Mouse (Mus musculus) kidney, embryonic 16.5 days (tissue): ENCODE results near the gene Caprin2. TPM values are rescaled to one million over a fixed set of nuclear protein-coding genes. Genes with fewer than 3 reads are reported as not detected.

ENCODE experiments used
- ATAC-seq: fragments of 200-750 bp; cut with Nextera tagmentation; 2 replicates; pipeline ENCODE4 v1.8.0; 2017; ENCODE audit warnings: moderate TSS enrichment; ENCODE audit not compliant: low FRiP score, low TSS enrichment
- H3K27ac ChIP-seq: fragments of 300-500 bp; sonication (generic); 2 replicates; pipeline ENCODE4 v1.5.1; 2014; ENCODE audit warnings: low read length
- H3K27me3 ChIP-seq: fragments of 300-500 bp; sonication (generic); 2 replicates; pipeline ENCODE4 v1.6.1; 2014; ENCODE audit warnings: low read length, control low read depth, mixed read lengths; ENCODE audit not compliant: insufficient read depth
- H3K36me3 ChIP-seq: fragments of 300-500 bp; sonication (generic); 2 replicates; pipeline ENCODE4 v1.6.1; 2014; ENCODE audit warnings: low read length, control low read depth, mixed read lengths; ENCODE audit not compliant: insufficient read depth
- H3K4me1 ChIP-seq: fragments of 300-500 bp; sonication (generic); 2 replicates; pipeline ENCODE4 v1.6.1; 2014; ENCODE audit warnings: low read length, control low read depth, mixed read lengths; ENCODE audit not compliant: insufficient read depth
- H3K4me2 ChIP-seq: fragments of 300-500 bp; sonication (generic); replicated peaks from 2 replicates; pipeline ENCODE4 v1.6.1; 2014; ENCODE audit warnings: low read depth, low read length
- H3K4me3 ChIP-seq: fragments of 300-500 bp; sonication (generic); 2 replicates; pipeline ENCODE4 v1.5.1; 2014; ENCODE audit warnings: mild to moderate bottlenecking, low read length
- H3K9ac ChIP-seq: fragments of 300-500 bp; sonication (generic); replicated peaks from 2 replicates; pipeline ENCODE4 v1.6.1; 2014; ENCODE audit warnings: low read length
- H3K9me3 ChIP-seq: fragments of 300-500 bp; sonication (generic); 2 replicates; pipeline ENCODE4 v1.6.1; 2016; ENCODE audit warnings: low read length, control low read depth
- WGBS: fragments of 180-500 bp; shearing (Covaris S2); extraction: QIAGEN DNeasy Blood & Tissue Kit; methylation state at CpG from one replicate; pipeline ENCODE4 v1.1.7; 2014; 5-methylcytosine and 5-hydroxymethylcytosine counted together
- polyA plus RNA-seq: library from polyadenylated mRNA; unstranded; fragments of >200 nt; fragmentation: Nextera tagmentation; extraction: Ambion mirVana; gene quantifications from 2 replicates; pipeline ENCODE4 v1.2.1, GENCODE M21; 2015

The Caprin2 gene
- polyA plus RNA-seq, 1 experiment from 2014 or later: 18.0 TPM

GRCm38 (mm10) chr6:148894888-148895772, 907 bp downstream of the Caprin2 start:
- peak overlapping the region; percentile 65 for H3K4me3 ChIP-seq
- ATAC-seq: no peak; the same call in 1 of the 2 replicates
- H3K9ac ChIP-seq: peak overlapping the region; percentile 75
- peak overlapping the region; percentile 82 for H3K4me2 ChIP-seq
- no peaks in the 10 kb centered on the region for H3K9me3 ChIP-seq
- no peaks in the 10 kb centered on the region for H3K36me3 ChIP-seq
- no peaks in the 10 kb centered on the region for H3K27me3 ChIP-seq
- H3K4me1 ChIP-seq: peaks cover 8% of the 10 kb centered on the region; the same call in 1 of the 2 replicates
- H3K27ac ChIP-seq: peak overlapping the region; percentile 83
- WGBS: 12% methylated on average over 18 of the region's 18 CpGs

- Histone ChIP-seq H3K9ac (no peak overlapping the region), H3K36me3 (0 out of 2 replicates have a peak, but pooled peaks cover 5% of the 10 kb centered on the region), H3K27me3 (no peaks in the 10 kb centered on the region), H3K4me1 (no peaks in the 10 kb centered on the region), H3K4me3 (no peak overlapping the region), H3K27ac (no peak overlapping the region), H3K4me2 (no peak overlapping the region), H3K9me3 (no peaks in the 10 kb centered on the region)
- ATAC-seq: no peak
- WGBS: 93% methylated on average over 1 of the region's 1 CpGs
Observed at GRCm38 (mm10) chr6:148873911-148874310, 22.1 kb downstream of the Caprin2 start.

DNA sequence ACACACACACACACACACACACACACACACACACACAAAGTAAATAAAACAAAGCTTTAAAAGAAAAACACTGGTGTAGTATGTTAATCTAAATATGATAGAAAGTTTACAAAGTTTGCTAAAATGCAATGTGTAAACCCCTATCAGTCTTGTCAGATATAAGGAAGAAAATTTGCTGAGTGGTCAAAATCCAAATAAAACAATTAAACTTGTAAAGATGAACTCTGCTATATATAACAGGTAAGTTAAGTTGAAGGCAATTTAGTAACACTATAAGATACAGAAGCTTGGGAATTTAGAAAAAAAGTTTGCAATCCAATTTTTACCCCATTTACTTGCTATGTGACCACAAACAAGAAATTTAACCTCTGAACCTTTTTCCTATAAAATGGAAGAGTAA, 50.4 kb downstream of the Caprin2 start:
- no peak overlapping the region for H3K9ac ChIP-seq
- ATAC-seq: no peak
- no peaks in the 10 kb centered on the region for H3K27me3 ChIP-seq
- no peak overlapping the region for H3K4me2 ChIP-seq
- H3K4me1 ChIP-seq: no peaks in the 10 kb centered on the region
- no peak overlapping the region for H3K27ac ChIP-seq
- H3K4me3 ChIP-seq: no peak overlapping the region
- no peaks in the 10 kb centered on the region for H3K9me3 ChIP-seq
- 0 out of 2 replicates have a peak, but pooled peaks cover 5% of the 10 kb centered on the region for H3K36me3 ChIP-seq

DNA sequence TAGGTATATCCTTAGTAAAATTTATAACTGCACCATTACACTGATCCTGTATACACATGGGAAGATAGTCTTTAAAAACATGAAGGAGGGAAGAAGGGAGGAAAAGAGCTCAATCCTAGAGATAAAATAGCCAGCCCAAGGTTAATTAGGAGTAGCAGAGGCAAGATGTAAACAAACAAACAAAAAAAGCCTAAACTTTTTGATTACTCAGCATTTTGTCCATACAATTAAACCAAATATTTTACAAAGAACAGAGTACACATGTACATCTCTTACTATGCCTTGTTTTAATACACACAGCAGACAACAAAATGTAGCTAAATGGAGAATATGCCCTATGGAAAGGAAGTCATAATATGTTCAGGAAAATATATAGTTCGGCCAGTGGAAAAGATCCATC, 54.3 kb downstream of the Caprin2 start:
- Histone ChIP-seq H3K4me2 (no peak overlapping the region), H3K27ac (no peak overlapping the region)
- WGBS: 94% methylated on average over 1 of the region's 1 CpGs

DNA sequence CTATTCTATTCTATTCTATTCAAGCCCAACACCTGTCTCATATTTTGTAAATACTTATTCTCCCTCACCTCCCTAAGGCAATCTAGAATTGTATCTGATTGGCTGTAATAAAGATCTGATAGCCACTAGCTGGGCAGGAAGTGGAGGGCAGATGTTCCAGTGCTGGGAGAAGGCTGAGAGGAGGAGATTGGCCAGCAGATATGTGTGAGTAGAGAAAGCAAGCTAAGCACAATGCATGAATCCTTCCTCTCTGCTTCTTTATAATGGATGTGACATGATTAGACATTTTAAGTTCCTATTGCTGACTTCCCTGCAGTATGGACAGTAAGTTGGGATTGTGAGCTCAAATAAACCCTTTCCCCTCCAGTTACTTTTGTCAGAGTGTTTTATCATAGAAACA, 57.6 kb downstream of the Caprin2 start:
- Histone ChIP-seq H3K9ac (no peak overlapping the region), H3K4me3 (no peak overlapping the region), H3K27ac (no peak overlapping the region), H3K4me2 (no peak overlapping the region), H3K36me3 (0 out of 2 replicates have a peak, but pooled peaks cover 5% of the 10 kb centered on the region), H3K9me3 (peaks cover 4% of the 10 kb centered on the region), H3K4me1 (no peaks in the 10 kb centered on the region), H3K27me3 (no peaks in the 10 kb centered on the region)
- ATAC-seq: no peak

More for the DNA sequence above, 54.3 kb downstream of the Caprin2 start:
- Histone ChIP-seq H3K9me3 (no peaks in the 10 kb centered on the region), H3K4me3 (no peak overlapping the region), H3K36me3 (0 out of 2 replicates have a peak, but pooled peaks cover 5% of the 10 kb centered on the region), H3K4me1 (no peaks in the 10 kb centered on the region), H3K9ac (no peak overlapping the region), H3K27me3 (no peaks in the 10 kb centered on the region)
- no peak for ATAC-seq

GRCm38 (mm10) chr6:148831728-148832121, 64.3 kb downstream of the Caprin2 start:
- Histone ChIP-seq H3K27me3 (no peaks in the 10 kb centered on the region), H3K4me2 (peak overlapping the region; percentile 81), H3K36me3 (no peaks in the 10 kb centered on the region), H3K4me3 (peak overlapping the region; percentile 89), H3K27ac (no peak overlapping the region; the same call in 1 of the 2 replicates), H3K9me3 (peaks cover 4% of the 10 kb centered on the region), H3K9ac (peak overlapping the region; percentile 56), H3K4me1 (peaks cover 20% of the 10 kb centered on the region)
- ATAC-seq: no peak
- 36% methylated on average over 3 of the region's 3 CpGs for WGBS

DNA sequence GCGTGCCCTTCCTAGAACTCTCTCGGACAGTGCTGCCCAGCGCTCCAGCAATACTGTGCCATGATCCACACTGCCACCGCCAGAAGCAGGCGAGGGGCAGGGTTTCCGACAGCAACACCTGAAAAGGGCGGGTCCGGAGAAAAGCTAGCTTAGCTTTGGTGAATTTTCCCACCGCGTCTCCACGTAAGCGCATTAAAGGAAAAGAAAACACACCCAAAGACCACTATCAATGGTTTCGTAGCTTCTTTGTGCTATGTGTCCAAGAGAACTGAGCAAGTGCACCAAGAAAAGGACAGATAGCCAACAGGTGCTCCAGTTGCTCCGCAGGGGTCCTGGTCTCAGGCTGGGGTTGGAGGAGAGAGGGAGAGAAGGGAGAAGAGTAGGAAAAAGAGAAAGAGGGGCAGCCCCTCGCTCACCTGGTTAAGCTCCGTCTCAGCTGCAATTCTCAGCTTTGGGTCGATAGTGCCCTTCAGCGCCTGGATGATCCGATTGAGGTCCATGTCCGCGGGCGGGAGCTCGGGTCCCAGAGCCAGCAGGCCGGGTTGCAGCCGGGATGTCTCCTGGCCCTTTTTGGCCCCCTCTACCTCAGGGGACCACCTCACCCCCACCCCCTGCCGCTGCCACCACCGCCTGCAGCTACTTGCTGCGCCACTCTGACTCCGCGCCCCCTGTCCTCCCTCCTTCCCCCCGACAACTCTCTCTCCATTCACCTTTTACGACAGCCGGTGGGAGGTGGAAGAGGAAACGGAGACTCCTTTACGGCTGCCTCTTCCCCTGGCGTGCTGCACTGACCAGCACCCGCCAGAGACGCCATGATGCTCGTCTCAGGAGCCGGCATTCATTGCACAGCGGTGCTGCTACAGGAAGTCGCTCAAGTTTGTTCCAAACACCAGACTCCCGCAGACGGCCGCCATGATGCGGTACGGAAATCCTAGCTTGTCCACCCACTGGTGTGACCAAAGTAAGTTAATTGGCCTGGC, 65.0 kb downstream of the Caprin2 start, which contains the start of gene Ipo8:
TSS of gene Ipo8 (minus strand) at position 720 of the 980 bp plus-strand sequence.
- peaks cover 20% of the 10 kb centered on the region for H3K4me1 ChIP-seq
- WGBS: under 1% methylated on average over 41 of the region's 47 CpGs
- peak; percentile 99 for ATAC-seq
- H3K27me3 ChIP-seq: no peaks in the 10 kb centered on the region
- peak within 1 kb of the TSS; percentile 89 for H3K4me3 ChIP-seq
- H3K27ac ChIP-seq: peak within 1 kb of the TSS; percentile 73
- peak within 1 kb of the TSS; percentile 83 for H3K9ac ChIP-seq
- H3K9me3 ChIP-seq: peaks cover 4% of the 10 kb centered on the region
- H3K36me3 ChIP-seq: no peaks in the 10 kb centered on the region
- peak within 1 kb of the TSS; percentile 81 for H3K4me2 ChIP-seq

DNA sequence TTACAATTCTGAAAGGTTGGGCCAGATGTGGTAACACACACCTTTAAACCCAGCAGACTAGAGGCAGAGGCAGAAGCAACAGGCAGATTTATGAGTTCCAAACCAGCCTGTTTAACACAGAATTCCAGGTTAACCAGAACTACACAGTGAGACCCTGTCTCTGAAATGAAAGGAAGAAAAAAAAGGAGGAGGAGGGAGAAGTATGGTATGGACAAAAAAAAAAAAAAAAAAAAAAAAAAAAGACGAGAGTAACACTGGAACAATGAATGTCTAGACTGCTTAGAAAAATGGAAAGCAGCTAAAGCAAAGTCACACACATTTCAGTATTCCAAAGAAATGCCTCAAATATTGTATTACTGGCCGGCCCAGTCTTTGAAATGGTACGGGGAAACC, 65.7 kb downstream of the Caprin2 start:
- peaks cover 20% of the 10 kb centered on the region for H3K4me1 ChIP-seq
- H3K36me3 ChIP-seq: no peaks in the 10 kb centered on the region
- peaks cover 4% of the 10 kb centered on the region for H3K9me3 ChIP-seq
- H3K4me3 ChIP-seq: peak overlapping the region; percentile 89
- H3K27me3 ChIP-seq: no peaks in the 10 kb centered on the region
- peak overlapping the region; percentile 81 for H3K4me2 ChIP-seq
- peak overlapping the region; percentile 83 for H3K9ac ChIP-seq
- WGBS: 0% methylated on average over 3 of the region's 3 CpGs
- ATAC-seq: no peak
- H3K27ac ChIP-seq: no peak overlapping the region

GRCm38 (mm10) chr6:148826119-148826518, 69.9 kb downstream of the Caprin2 start:
- Histone ChIP-seq H3K4me1 (peaks cover 16% of the 10 kb centered on the region), H3K9ac (no peak overlapping the region), H3K9me3 (no peaks in the 10 kb centered on the region), H3K4me2 (no peak overlapping the region), H3K27me3 (no peaks in the 10 kb centered on the region), H3K36me3 (peaks cover 9% of the 10 kb centered on the region; the same call in 1 of the 2 replicates), H3K27ac (no peak overlapping the region), H3K4me3 (no peak overlapping the region)
- no peak for ATAC-seq
- WGBS: 89% methylated on average over 4 of the region's 4 CpGs
